Mouse (Mus musculus) testis, adult 2 months (tissue): ENCODE measurements around the gene Zfyve1. TPM values are rescaled to one million over a fixed set of nuclear protein-coding genes. Genes with fewer than 3 reads are reported as not detected.

Experiments used
- H3K27ac ChIP-seq: fragments of 200-500 bp; 2 replicates; pipeline ENCODE4 v1.5.1; 2012; ENCODE audit warnings: low read depth, low read length; ENCODE audit not compliant: control insufficient read depth, insufficient read depth
- H3K27me3 ChIP-seq: fragments of 200-500 bp; 2 replicates; pipeline ENCODE4 v1.6.1; 2012; ENCODE audit warnings: mild to moderate bottlenecking, low read length, moderate library complexity; ENCODE audit not compliant: control insufficient read depth, insufficient read depth
- H3K36me3 ChIP-seq: fragments of 200-500 bp; 2 replicates; pipeline ENCODE4 v1.6.1; 2012; ENCODE audit warnings: mild to moderate bottlenecking, low read length; ENCODE audit not compliant: control insufficient read depth, insufficient read depth
- H3K4me1 ChIP-seq: fragments of 200-500 bp; 2 replicates; pipeline ENCODE4 v1.6.1; 2012; ENCODE audit warnings: low read length; ENCODE audit not compliant: control insufficient read depth, insufficient read depth
- H3K4me3 ChIP-seq: fragments of 200-500 bp; 2 replicates; pipeline ENCODE4 v1.5.1; 2012; ENCODE audit warnings: low read depth, mild to moderate bottlenecking, low read length, moderate library complexity, mixed read lengths; ENCODE audit not compliant: control insufficient read depth
- CTCF ChIP-seq: fragments of 200-500 bp; IDR thresholded peaks from 2 replicates; pipeline ENCODE4 v1.5.1; 2012; ENCODE audit warnings: low read depth, mild to moderate bottlenecking, inconsistent platforms, low read length, moderate library complexity; ENCODE audit not compliant: control insufficient read depth, insufficient read depth, insufficient replicate concordance
- POLR2A ChIP-seq: fragments of 200-500 bp; IDR thresholded peaks from 2 replicates; pipeline ENCODE4 v1.6.1; 2012; ENCODE audit warnings: low read depth, mild to moderate bottlenecking, inconsistent platforms, low read length, moderate library complexity; ENCODE audit not compliant: control insufficient read depth
- polyA plus RNA-seq: library from polyadenylated mRNA; depleted of rRNA; stranded (reverse); fragments of >200 nt; gene quantifications from 2 replicates; pipeline ENCODE4 v1.2.3, GENCODE M21; 2012

Zfyve1 gene
- polyA plus RNA-seq, 1 experiment = 302 TPM

DNA sequence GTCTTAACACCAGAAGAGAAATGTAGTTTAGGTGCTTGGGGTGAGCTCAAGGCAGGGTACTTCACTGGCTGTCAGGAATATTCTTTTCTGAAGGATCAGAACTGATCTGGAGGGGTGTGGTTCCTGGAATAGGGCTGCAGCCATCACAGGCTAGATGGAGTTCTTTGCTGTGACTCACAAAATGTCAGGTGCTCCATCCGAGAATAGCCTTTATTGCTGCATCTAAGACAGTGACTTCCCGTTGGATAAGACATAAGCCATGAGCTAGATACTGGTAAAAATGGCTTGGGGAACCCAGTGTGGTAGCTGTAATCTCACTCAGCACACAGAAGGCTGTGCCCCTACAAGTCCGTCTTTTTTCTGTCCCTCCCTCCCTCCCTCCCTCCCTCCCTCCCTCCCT lies 62.8 kb downstream of the Zfyve1 start:
- Histone ChIP-seq H3K27me3 (no peaks in the 10 kb centered on the region), H3K4me1 (no peaks in the 10 kb centered on the region), H3K36me3 (no peaks in the 10 kb centered on the region), H3K27ac (no peak overlapping the region), H3K4me3 (no peak overlapping the region)
- TF ChIP-seq POLR2A (no peak), CTCF (no peak)

DNA sequence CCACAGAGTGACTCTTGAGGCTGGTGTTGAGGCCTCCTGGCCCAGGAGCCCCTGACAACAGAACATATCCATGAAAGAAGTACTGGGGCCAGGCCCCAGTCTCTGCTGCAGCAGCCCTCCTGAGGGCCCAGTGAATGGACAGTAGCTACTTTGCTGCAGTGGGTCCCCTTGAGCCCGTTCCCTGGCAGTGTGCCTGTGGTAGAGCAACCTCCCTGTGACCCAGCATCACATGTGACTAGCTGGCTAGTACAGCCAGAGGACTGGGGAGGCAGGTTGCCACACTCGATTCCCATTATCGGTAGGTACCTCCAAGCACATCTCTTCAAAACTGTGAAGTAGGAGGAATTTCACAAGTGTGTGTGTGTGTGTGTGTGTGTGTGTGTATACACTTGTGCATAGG lies 64.1 kb downstream of the Zfyve1 start:
- TF ChIP-seq CTCF (no peak), POLR2A (no peak)
- no peak overlapping the region for H3K27ac ChIP-seq
- H3K36me3 ChIP-seq = no peaks in the 10 kb centered on the region
- H3K27me3 ChIP-seq = no peaks in the 10 kb centered on the region
- H3K4me1 ChIP-seq = no peaks in the 10 kb centered on the region
- H3K4me3 ChIP-seq = no peak overlapping the region

DNA sequence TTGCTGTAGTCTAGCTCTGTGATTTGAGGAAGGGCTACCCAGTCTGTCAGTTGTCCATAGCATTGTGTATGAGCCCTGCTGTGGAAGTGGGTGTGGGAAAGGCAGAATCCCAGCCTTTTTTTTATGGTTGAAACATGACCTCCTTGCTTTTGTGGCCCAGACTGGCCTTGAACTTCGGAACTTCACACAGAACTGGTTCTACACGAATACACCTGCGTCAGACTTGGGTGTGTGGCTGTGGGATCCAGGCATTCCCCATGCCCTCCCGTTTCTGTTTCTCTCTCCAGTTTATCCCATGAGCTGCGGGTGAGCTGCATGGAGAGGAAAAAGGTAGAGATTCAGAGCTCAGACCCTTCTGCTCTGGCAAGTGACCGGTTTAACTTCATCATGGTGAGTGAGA lies 65.0 kb downstream of the Zfyve1 start:
- H3K36me3 ChIP-seq = no peaks in the 10 kb centered on the region

DNA sequence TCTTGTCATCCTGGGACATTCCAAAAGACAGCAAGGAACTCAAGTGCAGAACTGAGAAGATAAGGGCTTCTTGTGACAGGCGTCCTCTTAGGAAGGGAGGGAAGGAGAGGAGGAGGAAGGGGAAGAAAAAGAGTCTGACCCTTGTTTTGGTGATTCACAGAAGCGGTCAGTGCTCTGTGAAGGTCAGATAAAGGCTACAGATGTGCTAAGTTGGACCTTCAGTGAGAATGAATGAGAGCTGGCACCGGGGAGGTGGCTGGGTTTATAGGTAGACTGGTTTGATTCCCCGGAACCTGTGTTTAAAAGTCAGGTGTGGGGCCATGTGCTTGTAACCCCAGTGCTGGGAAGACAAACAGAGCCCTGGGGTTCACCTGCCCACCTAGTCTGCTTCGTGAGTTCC lies 68.4 kb downstream of the Zfyve1 start:
- Histone ChIP-seq H3K4me1 (peaks cover 4% of the 10 kb centered on the region), H3K27me3 (no peaks in the 10 kb centered on the region), H3K4me3 (no peak overlapping the region), H3K36me3 (no peaks in the 10 kb centered on the region), H3K27ac (no peak overlapping the region)
- TF ChIP-seq POLR2A (no peak), CTCF (no peak)

More for the DNA sequence above, 65.0 kb downstream of the Zfyve1 start:
- Histone ChIP-seq H3K4me3 (no peak overlapping the region), H3K27ac (no peak overlapping the region), H3K27me3 (no peaks in the 10 kb centered on the region), H3K4me1 (no peaks in the 10 kb centered on the region)
- TF ChIP-seq POLR2A (no peak), CTCF (no peak)

DNA sequence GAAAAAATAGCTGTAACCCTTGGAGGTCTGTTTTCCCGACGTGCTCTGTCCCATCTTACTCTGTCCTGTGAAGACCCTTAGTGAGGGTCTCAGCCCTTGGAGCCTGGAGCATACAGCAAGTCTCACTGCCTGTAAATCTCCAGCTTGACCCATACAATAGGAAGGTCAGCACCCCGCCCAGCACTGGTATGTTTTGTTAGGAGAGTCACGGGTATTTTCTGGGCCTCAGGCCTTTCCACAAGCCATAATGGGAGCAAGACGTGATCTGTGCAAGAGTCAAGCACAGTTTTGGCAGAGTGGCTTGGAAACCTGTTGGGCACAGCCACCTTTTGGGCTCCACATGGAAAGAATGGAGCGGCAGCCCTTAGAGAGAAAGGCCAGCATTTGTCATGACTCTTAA lies 69.2 kb downstream of the Zfyve1 start:
- H3K27ac ChIP-seq = no peak overlapping the region
- TF ChIP-seq CTCF (no peak), POLR2A (no peak)
- no peaks in the 10 kb centered on the region for H3K27me3 ChIP-seq
- no peak overlapping the region for H3K4me3 ChIP-seq
- H3K36me3 ChIP-seq = no peaks in the 10 kb centered on the region
- H3K4me1 ChIP-seq = peaks cover 4% of the 10 kb centered on the region

DNA sequence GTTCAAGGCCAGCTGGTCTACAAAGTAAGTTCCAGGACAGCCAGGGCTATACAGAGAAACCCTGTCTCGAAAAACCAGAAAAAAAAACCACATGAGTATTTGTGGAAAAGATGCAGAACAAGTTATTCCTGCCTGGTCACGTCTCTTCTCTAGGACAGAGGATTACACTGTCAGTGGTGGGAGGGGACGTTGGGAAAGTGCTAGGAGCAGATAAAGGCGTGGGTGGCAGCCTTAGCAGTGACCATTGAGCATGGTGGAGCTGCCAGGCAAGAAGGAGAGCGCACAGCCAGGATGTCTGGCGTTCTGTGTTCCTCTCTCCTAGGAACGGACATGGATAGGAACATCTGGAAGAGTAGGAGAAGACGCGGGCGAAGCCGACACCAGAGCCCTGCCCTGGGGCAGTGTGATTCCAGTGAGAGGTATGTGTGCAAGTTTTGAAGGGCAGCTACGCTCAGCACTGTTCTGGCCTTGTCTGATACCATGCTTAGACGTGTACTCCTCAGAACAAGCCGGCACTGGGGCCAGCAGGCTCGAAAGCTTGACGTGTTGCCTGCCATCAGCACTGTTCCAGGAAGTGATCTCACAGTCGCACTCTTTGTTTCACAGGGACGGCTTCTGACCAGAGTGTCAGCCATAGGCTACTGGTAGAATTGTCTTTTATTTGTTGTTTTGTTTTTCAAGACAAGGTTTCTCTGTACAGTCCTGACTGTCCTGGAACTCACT lies 71.0 kb downstream of the Zfyve1 start:
- peaks cover 4% of the 10 kb centered on the region for H3K4me1 ChIP-seq
- no peaks in the 10 kb centered on the region for H3K27me3 ChIP-seq
- no peaks in the 10 kb centered on the region for H3K36me3 ChIP-seq
- TF ChIP-seq POLR2A (peak; percentile 46; the same call in 1 of the 2 replicates), CTCF (no peak)
- H3K4me3 ChIP-seq = no peak overlapping the region
- peak overlapping the region; percentile 2; the same call in 1 of the 2 replicates for H3K27ac ChIP-seq

DNA sequence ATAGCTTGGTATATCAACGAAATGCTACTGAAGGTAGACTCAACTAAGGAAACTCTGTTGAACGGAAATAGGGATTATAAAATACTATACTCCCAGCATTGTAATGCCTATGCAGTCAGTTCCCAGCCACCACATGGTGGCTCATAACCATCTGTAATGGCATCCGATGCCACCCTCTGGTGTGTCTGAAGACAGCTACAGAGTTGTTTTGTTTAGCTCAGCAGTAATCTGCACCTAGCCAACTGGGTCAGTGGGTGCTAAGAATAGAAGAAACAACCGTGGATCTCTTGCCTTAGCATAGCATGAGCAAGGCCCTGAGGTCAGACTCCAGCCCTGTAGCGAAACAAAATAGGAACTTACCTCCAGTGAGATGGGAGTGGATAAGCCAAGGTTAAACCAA lies 72.7 kb downstream of the Zfyve1 start:
- Histone ChIP-seq H3K4me1 (peaks cover 4% of the 10 kb centered on the region), H3K27ac (no peak overlapping the region)
- TF ChIP-seq POLR2A (no peak), CTCF (no peak)

DNA sequence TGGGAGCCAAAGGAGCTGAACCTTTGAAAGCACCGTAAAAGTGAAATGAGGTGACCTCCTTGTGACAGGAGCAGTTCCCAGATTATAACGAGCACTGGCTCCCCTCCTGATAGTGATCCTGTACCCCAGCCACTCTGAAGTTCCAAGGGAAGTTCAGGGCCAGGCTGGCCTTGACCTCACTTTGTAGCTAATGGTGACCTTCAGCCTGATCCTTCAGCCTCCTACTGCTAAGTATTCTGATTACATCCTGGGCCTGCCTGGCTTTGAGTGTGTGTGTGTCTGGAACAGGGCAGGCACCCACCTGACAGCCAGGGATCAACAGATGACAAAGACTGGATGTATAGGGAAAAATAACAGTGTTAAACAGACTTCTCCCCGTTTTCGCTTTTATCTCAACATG lies 73.1 kb downstream of the Zfyve1 start:
- H3K27me3 ChIP-seq = no peaks in the 10 kb centered on the region
- no peak overlapping the region for H3K27ac ChIP-seq
- H3K4me3 ChIP-seq = no peak overlapping the region
- peaks cover 4% of the 10 kb centered on the region for H3K4me1 ChIP-seq
- TF ChIP-seq CTCF (no peak), POLR2A (no peak)
- no peaks in the 10 kb centered on the region for H3K36me3 ChIP-seq

More for the DNA sequence above, 72.7 kb downstream of the Zfyve1 start:
- no peak overlapping the region for H3K4me3 ChIP-seq
- H3K27me3 ChIP-seq = no peaks in the 10 kb centered on the region
- H3K36me3 ChIP-seq = no peaks in the 10 kb centered on the region

DNA sequence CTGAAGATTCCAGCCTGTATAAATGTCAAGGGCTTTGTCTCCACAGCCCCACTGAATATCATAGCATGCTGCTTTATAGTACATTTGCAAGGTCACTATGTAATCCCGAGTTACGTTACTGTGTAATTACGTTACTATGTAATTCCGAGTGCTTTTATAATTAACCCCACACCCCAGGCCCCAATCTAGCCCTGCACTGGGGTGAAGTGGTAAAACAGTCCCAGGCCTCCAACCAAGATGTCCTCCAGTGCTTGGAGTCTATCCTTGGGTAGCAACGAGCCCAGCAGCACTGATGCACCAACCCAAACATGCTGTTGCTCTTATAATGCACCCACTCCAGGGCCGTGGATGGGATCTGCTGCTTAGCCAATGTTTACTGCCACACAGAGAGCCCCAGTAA lies 74.0 kb downstream of the Zfyve1 start:
- H3K36me3 ChIP-seq = no peaks in the 10 kb centered on the region
- H3K4me1 ChIP-seq = peaks cover 4% of the 10 kb centered on the region
- H3K4me3 ChIP-seq = no peak overlapping the region
- TF ChIP-seq POLR2A (no peak), CTCF (no peak)
- no peaks in the 10 kb centered on the region for H3K27me3 ChIP-seq
- no peak overlapping the region; the same call in 1 of the 2 replicates for H3K27ac ChIP-seq
